In genomic region chr14:103845716-103846115, GRCm38 (mm10) we compare ENCODE assay signal across 24 mouse cellular contexts. TPM values are rescaled to one million over a fixed set of nuclear protein-coding genes. Genes with fewer than 3 reads are reported as not detected.
"Had no signal": no experiment of that assay in that cellular context is flagged by ENCODE, and none has a peak within 500 bp of the region (broad histone marks: within the 10 kb centered on the region; RNA-seq: fewer than 3 reads in every experiment).

No protein-coding gene starts in this region.

- H3K4me2 ChIP-seq: heart, embryonic 11.5 days; hindbrain, embryonic 14.5 days; intestine, embryonic 15.5 days; limb, embryonic 12.5 days; liver, embryonic 11.5 days; liver, embryonic 13.5 days had no signal

- DNase-seq: gastrocnemius, adult 2 months; gastrocnemius, postnatal 10 days; gastrocnemius, postnatal 25 days; heart, adult 2 months; heart, postnatal 10 days; heart, postnatal 4 days; kidney, adult 18-20 months; kidney, adult 8-10 months; kidney, postnatal 10 days; kidney, postnatal 25 days; kidney, postnatal 4 days; liver; liver, embryonic 13.5 days had no signal

- H3K36me3 ChIP-seq: intestine, embryonic 15.5 days; limb, embryonic 10.5 days; limb, embryonic 12.5 days; liver, embryonic 13.5 days had no signal

- H3K9ac ChIP-seq: hindbrain, embryonic 14.5 days; intestine, embryonic 15.5 days; limb, embryonic 12.5 days; liver, embryonic 13.5 days had no signal

- H3K27me3 ChIP-seq: intestine, embryonic 15.5 days had no signal

- H3K9me3 ChIP-seq: intestine, embryonic 15.5 days; limb, embryonic 10.5 days; limb, embryonic 12.5 days; liver, embryonic 13.5 days had no signal

- H3K27ac ChIP-seq: hindbrain, embryonic 14.5 days; intestine, embryonic 15.5 days; layer of hippocampus, adult 2 months; left cerebral cortex, adult 2 months; limb, embryonic 10.5 days; limb, embryonic 12.5 days; liver, embryonic 13.5 days had no signal

- H3K4me1 ChIP-seq: liver, embryonic 13.5 days had no signal

- ATAC-seq: hindbrain, embryonic 16.5 days; inflammation-experienced regulatory T-cells, adult 6 months; intestine, embryonic 15.5 days; intestine, postnatal 0 days had no signal

- H3K4me3 ChIP-seq: gastrocnemius, adult 2 months; heart, adult 2 months; intestine, embryonic 15.5 days; layer of hippocampus, adult 2 months; left cerebral cortex, adult 2 months; limb, embryonic 10.5 days; limb, embryonic 12.5 days; liver, embryonic 13.5 days had no signal

RNA-seq across cellular contexts. Expression of gene Ednrb, which starts 1.5 kb away (rescaled TPM):
- polyA plus RNA-seq: inflammation-experienced regulatory T-cells, adult 6 months had no signal
